Mouse (Mus musculus) CH12.LX (cell line): ENCODE results near the gene Prrg2.

Experiments
- BHLHE40 ChIP-seq: IDR thresholded peaks from 2 replicates; pipeline ENCODE4 v1.6.1; 2011; ENCODE audit warnings: mild to moderate bottlenecking, low read depth, low read length, improper control_type of control experiment
- EP300 ChIP-seq: IDR thresholded peaks from 2 replicates; pipeline ENCODE4 v1.6.1; 2011; ENCODE audit warnings: low read length, improper control_type of control experiment
- POLR2A ChIP-seq: IDR thresholded peaks from 2 replicates; pipeline ENCODE4 v1.6.1; 2011; ENCODE audit warnings: low read depth, mild to moderate bottlenecking, improper control_type of control experiment, low read length
- ZC3H11A ChIP-seq: IDR thresholded peaks from 2 replicates; pipeline ENCODE4 v1.6.1; 2012; ENCODE audit warnings: low read depth, mild to moderate bottlenecking, inconsistent platforms, low read length, improper control_type of control experiment

GRCm38 (mm10) chr7:45098541-45099240 lies 36.2 kb upstream of the Prrg2 start:
- TF ChIP-seq EP300 (no peak), ZC3H11A (no peak), BHLHE40 (no peak), POLR2A (no peak)
